Mouse (Mus musculus) liver (tissue): ENCODE data around the gene 4930438A08Rik.

Experiments used
- DNase-seq: peaks from one replicate; pipeline ENCODE4 v3.0.0-alpha.2; 2020; ENCODE audit warnings: mixed read lengths

4930438A08Rik gene

DNA sequence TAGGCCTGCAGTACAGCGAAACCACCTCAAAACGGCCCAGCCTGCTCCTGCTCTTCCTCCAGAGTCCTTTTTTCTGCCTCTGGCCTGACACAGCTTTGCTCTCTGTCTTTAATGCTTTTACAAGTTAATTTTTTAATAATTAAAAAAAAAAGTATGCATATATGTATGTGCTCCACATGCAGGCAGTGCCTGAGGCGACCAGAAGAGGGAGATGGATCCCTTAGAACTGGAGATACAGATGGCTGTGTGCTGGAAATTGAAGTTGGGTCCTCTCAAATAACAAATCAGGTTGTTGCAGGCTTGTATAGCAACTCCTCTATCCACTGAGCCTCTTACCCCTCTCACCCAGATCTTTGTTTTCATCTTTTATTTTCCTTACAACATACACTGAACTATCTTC is 52.2 kb downstream of the 4930438A08Rik start:
- no peak for DNase-seq

DNA sequence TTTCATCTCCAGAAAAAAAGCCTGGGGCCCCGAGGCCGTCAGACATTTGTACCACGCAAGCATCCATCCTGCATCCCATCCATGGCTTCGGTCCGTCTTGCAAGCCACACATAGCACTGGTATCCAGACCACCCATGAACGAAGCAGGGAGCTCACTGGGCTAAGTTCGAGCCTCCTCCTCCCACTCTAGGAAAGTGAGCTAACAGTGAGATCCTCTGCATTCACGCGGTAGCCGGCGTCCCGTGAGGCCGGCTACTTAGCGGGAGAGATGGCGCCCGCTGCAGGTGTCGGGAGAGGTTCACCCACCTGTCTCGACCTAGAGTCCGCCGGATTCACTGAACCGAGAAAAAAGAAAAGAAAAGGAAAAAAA is 55.3 kb downstream of the 4930438A08Rik start:
- DNase-seq, result no peak

DNA sequence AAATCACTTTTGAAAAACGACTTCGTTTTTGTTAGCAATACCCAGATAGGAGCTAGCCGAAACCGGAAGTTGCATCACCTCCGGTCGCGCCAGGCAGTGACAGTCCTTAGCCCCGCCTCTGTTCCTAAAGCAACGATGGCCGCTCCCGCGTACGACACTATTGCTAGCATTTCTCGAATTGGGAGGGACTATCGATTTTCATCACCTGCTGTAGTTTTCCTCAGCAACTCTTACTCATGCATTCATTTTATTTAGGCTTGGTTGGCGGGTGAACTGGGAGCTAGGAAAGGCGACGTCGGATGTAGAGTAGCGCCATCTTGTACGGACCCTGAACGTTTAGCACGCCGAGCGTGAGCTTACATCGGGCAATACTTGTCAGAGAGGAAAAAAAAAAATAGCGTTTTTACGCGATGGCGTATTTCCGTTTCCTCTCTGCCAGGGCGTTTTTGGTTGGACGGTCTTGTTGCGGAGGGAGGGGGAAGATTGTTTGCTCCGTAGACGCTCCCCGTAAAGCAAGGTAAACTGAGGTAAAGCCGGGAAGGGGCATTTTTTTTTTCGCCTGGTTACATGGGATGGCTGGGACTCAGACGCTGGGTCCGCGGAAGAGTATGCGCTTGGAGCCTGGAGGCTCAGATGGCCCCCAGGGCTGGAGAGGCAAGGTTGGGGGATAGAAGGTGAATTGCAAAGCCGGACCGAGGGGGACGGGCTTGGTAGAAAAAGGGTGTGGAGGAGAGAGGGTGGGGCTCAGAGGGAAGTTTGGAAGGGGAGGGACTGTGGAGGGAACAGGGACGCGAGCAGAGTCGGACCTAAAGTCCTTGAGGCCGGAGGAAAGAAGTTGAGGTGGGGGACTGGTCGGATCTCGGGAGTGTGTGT is 55.9 kb downstream of the 4930438A08Rik start, which contains the start of the genes Zfp672 and Sh3bp5l:
Gene Zfp672, minus strand, starts transcription at position 64 of the 873 bp plus-strand sequence.
Gene Sh3bp5l, plus strand, starts transcription at position 449 of the 873 bp plus-strand sequence.
- peak; percentile 89 for DNase-seq

- no peak for DNase-seq
Observed at GRCm38 (mm10) chr11:58331149-58331495, 56.5 kb downstream of the 4930438A08Rik start.

DNA sequence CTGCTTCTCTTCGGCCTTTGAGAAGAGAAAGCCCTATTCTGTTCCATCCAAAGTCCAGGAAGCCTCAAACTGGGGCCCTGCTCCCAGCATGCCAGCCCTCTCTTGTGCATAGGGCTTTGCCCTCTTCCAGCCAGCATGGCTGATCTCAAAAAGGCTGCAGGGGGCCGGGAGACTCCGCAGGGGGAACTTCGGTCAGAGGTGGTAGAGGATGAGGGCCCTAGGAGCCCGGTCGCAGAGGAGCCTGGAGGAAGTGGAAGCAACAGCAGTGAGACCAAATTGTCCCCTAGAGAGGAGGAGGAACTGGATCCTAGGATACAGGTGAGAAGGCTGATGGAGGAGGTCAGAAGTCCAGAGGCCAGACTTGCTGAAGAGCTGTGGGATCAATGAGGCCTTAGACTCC is 56.9 kb downstream of the 4930438A08Rik start:
- DNase-seq, result no peak

GRCm38 (mm10) chr11:58334746-58335145 is 60.1 kb downstream of the 4930438A08Rik start:
- DNase-seq, result no peak
